Mouse (Mus musculus) urinary bladder, postnatal 4 days (tissue): Measurements from ENCODE around the gene Creb5.

Experiments used
- DNase-seq, 2 experiments: peaks; one replicate each; pipeline ENCODE4 v3.0.0; 2021 to 2022; ENCODE audit warnings: low spot score in 2 of 2

Creb5 gene

GRCm38 (mm10) chr6:53643481-53643880 lies 356.4 kb downstream of the Creb5 start:
- DNase-seq: no peak

- no peak for DNase-seq
Measured at GRCm38 (mm10) chr6:53644056-53644455, 357.0 kb downstream of the Creb5 start.

DNA sequence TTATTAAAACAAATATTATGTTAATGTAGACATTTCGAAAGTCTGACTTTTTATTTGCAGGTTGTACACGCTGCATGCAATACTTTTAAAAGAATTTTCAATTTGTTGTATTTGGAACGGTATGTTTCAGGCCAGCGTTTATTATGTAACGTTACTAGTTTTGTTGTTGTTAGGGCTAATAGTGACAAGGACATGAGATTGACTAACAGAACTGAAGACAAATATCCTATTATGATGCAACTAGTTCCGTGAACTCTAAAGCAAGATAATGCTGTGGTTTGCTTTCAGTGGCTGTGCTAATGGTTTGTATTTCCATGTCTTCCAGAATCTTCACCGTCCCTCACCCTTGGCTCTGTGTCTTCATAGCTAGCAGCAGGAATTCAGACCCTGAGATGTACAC lies 357.9 kb downstream of the Creb5 start:
- no peak for DNase-seq

GRCm38 (mm10) chr6:53649782-53650181 lies 362.7 kb downstream of the Creb5 start:
- DNase-seq: no peak

DNA sequence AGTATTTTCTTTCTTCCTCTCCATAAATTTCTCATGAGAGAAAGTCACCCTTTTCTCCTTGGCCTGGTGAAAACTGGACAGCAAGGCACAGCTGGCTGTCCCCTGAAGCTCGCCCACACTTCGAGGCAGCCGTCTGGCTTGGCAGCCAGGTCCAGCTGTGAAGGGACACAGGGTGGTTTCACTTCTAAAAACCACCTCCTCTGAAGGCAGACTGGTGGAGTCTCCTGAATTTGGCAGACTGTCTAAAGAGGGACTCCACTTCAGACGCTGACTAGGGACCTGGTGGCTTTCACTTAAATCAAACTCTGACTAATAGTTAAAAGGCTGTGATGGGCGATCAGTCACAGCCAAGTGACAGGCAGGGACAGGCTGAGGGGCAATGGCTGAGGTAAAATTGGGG lies 365.6 kb downstream of the Creb5 start:
- DNase-seq: no peak

- DNase-seq: no peak
Measured at GRCm38 (mm10) chr6:53653706-53654360, 366.8 kb downstream of the Creb5 start.

- DNase-seq: no peak
Measured at GRCm38 (mm10) chr6:53654361-53654824, 367.3 kb downstream of the Creb5 start.

DNA sequence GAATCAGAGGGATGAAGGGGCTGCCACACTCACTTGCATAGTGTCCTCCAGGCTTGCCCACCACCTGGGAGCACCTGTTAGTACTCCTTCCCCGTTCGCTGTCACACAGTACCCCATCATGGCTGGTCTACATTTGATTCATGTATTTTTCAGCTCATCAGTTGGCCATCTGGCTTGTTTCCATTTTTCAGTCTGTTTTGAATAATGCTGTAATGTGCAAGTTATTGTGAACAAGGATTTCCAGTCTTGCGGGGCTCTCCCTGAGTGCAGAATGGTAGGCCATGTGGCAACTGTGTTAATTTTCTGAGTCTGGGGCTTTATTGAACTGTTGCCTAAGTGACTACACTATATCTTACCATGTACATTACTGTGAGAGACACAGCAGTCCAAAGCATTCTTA lies 369.4 kb downstream of the Creb5 start:
- no peak for DNase-seq

- no peak for DNase-seq
Measured at GRCm38 (mm10) chr6:53657483-53657882, 370.4 kb downstream of the Creb5 start.

DNA sequence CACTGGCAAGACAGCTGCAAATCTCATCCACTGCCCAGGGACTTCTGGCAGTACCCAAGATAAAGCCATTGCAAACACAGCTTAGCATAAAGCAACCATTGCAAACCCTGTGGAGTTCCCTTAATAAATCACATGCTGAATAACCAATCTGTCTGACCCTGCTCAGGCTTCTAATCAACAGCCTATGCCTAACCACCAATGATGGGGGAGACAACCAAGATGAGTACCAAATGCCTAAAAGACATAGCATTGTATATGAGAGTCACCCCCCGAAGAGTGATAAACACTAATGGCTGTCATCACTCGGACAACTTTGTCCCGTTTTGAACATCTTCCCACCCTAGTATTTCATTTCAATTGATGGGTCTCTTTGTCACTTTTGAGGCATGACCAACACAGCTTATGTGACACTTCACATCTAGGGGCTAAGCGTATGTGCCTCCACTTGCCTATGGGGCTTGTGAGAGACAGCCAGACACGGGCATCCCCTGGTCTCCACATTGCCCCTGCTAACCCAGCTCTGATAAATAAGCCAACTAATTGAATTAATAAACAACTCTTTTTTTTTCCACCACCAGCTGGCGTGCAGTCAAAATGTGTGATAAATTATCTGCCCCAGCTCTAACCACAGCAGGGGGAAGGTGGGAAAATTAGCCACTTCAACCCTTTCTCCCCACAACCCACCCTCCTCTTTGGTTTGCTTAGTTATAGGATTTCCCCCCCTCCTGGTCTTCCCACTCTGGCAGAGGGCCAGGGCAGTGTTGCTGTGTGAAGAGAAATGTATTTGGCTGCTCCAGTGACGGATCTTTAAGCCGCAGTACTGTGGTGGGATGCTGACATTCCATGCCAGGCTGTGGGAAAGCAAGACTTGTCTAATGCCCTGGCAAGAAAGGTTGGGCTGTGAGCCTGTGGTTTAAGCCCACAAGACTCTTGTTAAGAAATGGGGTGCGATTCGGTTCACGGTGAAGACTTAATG lies 376.1 kb downstream of the Creb5 start:
- DNase-seq: no peak

DNA sequence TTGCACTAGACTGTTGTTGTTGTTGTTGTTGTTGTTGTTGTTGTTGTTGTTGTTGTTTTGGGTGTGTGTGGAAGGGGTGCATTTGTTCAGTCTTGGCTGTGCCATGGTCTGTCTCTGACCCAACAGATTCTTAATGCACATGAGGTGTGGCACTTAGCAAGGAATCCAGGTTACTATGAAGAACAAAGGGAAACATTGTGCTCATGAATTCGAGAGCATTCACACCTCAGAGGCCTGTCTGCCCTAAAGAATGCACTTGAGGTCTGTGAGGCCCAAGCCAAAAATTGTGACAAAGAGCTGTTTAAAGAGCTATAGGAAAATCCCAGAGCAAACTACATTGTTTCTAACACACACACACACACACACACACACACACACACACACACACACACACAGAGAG lies 377.7 kb downstream of the Creb5 start:
- no peak for DNase-seq

- DNase-seq: no peak
Measured at GRCm38 (mm10) chr6:53666503-53666902, 379.4 kb downstream of the Creb5 start.

DNA sequence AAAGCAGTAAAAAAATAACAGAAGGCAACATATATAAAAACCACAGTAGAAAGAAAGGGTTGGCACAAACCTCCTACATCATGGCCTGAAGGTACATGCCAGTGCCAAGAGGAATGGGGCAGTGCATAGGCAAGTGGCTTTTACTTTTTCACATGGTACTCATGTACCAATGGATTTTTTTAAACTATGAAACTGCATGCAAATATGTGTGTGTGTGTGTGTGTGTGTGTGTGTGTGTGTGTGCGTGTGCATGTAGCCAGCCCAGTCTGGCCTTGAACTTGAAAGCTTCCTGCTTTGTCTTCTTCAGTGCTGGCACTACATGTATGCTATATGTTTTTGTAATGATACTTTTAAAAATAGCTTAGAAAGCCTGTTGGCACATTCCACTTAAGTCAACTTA lies 391.2 kb downstream of the Creb5 start:
- DNase-seq: no peak

DNA sequence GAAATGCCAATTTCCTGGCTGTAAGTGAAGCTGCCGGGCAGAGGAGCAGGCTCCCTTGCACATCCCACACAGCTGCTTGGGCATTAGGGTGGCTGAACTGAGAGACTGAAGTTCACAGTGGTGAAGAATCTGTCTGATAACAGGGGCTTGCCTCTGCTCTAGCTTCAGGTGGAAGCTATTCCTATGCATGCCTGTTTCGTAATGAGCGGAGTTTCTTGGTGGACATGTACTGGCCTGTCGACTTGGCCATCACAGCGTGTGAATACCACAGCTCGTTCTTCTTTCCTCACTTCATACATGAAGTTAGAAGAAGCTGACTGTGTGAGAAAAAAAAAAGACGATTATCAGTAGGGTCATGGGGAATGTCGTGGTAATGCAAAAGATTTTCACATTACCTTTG lies 393.0 kb downstream of the Creb5 start:
- DNase-seq: no peak

DNA sequence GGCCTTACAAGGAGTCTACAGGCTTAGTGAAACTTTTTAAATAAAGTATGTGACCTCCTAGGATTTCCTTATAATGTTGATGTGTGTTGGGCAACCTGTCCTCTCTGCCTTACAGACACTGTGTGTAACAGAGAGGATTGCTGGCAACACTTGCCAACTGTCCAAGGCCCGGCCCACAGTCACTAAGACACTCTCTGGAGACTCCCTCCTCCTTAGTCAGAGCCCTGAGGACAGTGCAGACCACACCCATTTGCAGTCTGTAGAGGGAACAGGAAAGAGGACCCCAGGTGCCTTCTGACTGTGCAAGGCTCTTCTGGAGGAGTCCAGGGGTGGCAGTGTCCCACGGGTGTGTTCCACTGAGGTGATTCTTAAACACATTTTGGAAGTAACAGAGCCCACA lies 397.3 kb downstream of the Creb5 start:
- no peak for DNase-seq

DNA sequence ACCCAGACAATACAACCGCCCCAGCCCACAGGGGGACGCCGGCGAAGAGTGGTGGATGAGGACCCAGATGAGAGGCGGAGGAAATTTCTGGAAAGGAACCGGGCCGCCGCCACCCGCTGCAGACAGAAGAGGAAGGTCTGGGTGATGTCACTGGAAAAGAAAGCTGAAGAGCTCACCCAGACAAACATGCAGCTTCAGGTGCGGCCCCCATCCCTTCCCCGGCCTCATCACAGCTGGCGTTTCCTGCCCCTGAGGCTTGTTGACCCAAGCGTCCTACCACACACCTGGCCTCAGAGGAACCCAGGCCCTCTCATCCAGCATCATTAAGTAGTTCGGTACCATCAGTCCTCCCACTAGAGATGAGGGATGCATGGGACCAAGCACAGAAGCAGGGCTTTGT lies 398.3 kb downstream of the Creb5 start:
- no peak for DNase-seq

- no peak for DNase-seq
Measured at GRCm38 (mm10) chr6:53688762-53689477, 401.9 kb downstream of the Creb5 start.

GRCm38 (mm10) chr6:53691006-53691405 lies 403.9 kb downstream of the Creb5 start:
- DNase-seq: no peak

GRCm38 (mm10) chr6:53695216-53695615 lies 408.1 kb downstream of the Creb5 start:
- DNase-seq: no peak

DNA sequence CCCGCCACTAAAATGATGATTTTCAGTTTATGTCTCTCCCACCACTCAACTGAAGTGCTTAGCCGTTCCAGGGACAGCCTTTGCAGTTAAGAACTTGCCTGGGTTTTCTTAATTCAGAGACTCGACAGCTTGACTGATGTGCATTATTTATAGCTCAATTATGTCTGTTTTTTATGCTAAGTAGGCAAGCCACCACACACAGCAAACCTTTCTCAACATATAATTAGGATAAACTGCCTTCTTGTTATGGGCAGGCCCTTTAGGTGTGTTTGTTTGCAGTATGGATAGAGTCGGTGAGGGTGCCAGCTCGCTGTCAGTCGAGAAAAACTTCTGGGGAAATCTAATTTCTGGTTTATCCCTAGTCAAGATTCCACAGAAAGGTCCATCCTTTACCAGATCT lies 409.4 kb downstream of the Creb5 start:
- no peak for DNase-seq

DNA sequence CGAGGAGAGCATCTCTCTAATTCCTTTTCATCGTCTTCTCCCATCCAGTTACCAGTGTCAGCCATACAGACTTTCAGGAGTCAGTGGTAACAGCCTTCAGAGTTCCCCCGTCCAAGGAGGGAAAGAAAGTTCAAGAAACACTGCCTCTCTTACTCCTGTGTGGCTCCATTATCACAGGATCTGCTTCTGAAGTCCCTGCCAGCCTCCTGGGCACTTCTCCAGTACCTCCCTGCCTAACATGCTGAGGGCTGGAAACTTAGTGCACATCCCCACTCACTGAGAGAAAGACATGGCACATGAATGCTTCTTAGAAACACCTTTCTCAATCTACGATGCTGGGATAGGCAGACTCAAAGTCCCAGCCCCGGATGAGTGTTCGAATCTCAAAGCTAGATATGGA lies 409.9 kb downstream of the Creb5 start:
- no peak for DNase-seq

DNA sequence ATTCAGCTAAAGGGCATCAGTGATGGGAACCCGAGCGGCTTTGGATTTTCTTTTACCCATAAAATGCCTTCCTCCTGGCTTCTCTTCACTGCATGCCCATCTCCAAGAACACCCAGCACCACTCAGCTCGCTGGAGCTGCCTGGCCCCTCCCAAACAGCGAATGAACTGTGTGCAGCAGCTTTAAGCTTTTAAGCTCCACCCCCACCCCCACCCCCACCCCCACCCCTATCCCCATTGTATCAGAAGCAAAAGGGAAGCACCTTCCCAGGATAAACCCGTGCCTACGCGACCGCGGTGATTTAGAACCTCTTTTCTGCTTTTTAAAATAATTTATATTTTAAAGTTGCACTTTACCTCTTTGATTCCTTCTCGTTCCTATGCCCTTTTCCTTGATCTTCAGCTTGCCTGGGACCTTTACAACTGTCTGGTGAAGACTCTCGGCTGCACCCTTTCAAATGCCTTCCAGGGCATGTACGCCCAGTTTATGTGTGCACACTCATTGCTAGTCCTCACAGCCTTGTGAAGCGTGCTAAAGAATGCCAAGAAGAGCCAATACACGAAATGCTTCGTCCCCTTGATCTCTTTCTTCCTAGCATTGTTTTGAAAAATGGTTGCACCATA lies 411.2 kb downstream of the Creb5 start:
- no peak for DNase-seq
